Mouse (Mus musculus) ZHBTc4 (cell line): ENCODE measurements at regions not wholly inside any gene's neighbourhood (a gene's known extent, or its start where the extent isn't known, plus 50 kb on each side); places are given as distances from the start of the nearest gene placed in this dataset.

ENCODE experiments used
- DNase-seq: peaks from one replicate; pipeline ENCODE4 v3.0.0-alpha.2; 2011; ENCODE audit warnings: low read depth, low spot score

- no peak for DNase-seq
These were observed 329.9 kb downstream of the Insc start for GRCm38 (mm10) chr7:115073406-115073805.

- no peak for DNase-seq
These were observed 333.3 kb downstream of the Insc start for GRCm38 (mm10) chr7:115076781-115077180.

GRCm38 (mm10) chr7:115084711-115085380, 341.4 kb downstream of the Insc start:
- DNase-seq: no peak

DNA sequence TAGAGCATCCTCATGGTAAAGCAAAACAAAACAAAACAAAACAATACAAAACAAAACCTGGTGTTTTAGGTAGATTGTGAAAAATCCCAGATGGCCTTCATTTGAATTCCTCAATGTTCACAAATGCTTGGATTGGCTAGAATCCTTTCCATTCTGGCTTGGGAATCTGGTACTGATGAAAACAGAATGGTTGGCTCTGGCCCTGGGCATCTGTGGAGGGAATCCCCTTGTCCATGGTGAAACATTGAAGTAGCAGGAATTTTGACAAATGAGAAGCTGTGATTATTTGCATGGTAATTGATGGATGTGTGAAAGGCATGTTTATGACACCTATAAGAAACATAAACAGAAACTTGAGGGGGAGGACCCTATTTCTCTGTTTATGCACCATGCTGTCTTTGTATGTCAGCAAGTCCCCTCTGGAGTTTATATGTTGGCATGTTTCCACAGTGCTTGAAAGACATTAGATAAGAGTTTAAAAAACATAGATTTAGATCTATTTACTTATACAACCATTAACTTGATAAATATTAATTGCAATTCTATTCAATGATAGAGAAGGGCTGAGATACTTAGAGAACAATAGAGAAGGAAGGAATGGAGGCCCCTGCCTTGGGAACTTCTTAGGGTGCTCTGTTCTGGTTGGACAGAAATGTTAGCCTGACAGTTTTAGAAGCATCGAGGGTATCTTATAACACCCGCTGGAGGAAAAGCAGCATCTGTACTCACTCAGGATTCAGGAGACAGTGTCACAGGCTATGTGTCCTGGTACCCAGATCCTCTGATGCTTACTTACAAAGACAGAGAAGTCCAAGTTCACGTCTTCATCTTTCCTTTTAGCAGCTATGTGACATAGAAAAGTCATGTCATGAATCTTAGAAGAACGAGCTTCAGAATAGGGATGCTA, 343.3 kb downstream of the Insc start:
- no peak for DNase-seq

DNA sequence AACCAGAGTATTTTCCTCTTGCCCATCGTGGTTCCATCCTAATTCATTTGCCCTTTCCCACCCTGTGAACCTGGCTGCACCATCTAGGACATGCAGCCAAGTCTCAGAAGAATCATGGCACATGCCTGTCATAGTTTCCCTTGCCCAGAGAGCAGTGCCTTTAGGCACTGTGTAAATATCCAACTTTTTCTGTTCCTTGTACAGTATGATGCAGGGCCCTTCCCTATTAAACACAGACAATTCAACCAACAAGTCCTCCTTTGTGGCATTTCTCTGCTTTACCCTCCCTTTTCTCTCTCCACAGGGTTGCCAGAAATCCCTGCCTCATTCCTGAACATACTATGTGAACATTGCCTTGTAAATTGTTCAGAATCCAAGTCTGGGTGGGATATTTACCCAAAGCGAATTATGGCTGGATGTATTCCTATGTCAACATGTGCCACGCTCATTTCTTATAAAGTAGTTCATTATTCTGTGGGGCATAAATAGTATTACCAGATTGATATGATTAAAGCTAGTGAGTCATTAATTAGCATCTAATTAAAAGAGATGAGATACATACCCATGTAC, 349.1 kb downstream of the Insc start:
- no peak for DNase-seq

- no peak for DNase-seq
These were observed 362.5 kb downstream of the Insc start for GRCm38 (mm10) chr7:115106041-115106440.

- peak; percentile 48 for DNase-seq
These were observed 368.8 kb downstream of the Insc start for GRCm38 (mm10) chr7:115112282-115112681.

DNA sequence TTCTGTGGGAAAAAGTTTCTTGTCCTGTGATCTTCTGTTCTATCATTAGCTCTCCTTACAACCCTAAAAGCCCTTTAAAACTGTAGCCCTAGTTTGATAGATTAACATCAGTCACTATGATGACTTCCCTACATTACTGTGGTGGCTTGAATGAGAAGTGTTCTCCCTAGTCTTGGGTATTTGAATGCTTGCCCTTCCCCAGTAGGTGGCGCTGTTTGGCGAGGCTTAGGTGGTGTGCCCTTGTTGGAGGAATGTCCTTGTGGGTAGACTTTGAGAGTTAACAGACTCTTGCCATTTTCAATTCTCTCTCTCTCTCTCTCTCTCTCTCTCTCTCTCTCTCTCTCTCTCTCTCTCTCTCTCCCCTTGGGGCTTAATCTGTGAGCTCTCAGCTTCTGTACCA, 379.8 kb downstream of the Insc start:
- peak; percentile 50 for DNase-seq

- no peak for DNase-seq
These were observed 385.5 kb downstream of the Insc start for GRCm38 (mm10) chr7:115129001-115129400.

DNA sequence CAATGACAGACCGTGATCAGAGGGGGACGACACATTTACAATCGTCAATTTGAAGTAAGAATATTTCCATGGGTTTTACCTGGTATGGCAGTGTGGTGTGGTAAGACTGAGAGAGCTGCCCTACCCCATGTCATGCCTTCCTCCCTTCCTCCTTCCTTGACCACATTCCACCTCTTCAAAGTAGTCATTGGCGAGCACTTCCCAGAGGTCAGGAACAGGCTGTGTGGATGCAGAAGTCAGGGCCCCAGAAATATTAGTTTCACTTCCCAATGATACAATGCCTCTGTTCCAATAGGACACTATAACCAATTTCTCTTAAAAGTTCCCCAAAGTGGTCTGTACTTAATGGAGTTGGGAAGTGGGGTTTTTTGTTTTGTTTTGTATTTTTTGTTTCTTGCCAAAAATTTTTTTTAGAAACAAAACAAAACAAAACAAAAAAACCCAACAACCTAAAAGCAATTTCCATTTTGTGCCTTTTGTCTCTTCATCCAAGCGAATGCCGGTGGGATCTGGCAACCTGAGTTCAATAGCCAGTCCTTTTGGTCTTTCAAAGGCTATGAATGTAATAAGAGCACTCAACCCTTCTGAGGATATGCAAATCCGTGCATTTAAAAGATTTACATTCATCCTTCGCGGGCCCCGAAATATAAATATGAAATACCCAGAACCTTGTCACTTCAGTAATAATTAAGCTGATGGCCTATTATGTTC, 387.9 kb downstream of the Insc start:
- no peak for DNase-seq

DNA sequence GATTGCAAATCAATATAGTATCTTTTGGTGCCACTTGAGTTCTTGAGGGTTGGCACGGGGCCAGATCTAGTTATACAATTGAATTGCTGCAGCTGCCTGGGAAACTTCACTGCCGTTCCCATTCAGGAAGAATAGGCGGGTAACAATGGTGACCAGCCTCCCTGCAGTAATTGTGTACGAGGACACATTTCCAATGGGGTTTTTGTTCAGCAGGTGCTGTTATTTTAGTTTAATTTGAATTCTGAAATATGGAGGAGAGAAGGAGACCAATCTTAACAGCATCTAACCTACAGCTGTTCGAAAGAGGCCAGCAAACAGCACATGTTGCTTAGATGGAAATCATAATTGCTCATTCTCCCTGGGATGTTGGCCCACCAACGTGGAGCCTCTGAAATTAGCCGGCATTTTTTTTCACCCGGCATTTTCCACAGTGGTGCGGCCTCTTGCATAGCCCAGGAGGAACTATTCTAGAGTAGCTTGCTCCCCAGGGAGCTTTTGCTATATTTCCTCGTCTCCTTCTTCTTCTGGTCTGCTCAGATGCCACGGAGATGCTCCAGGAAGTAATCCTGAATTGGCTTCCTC, 388.6 kb downstream of the Insc start:
- DNase-seq: peak; percentile 7

DNA sequence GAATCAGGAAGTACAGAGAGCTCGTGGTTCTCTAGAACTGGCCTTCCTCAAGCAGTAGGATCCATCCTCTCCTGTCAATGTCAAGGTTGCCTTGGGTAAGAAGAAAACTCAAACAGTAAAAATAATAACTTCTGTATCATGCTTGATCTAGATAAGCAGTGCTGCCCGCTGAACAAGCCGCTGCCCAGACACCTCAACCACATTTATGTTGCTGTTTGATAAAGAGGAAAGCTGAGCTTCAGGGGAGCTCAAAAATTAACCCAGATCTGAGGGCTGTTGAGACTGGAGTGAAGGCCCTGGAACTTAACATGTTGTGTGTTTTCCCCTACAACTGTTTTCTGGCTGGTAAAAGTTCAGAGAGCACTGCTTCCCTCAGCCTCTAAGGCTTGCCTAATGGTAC, 389.1 kb downstream of the Insc start:
- DNase-seq: no peak

DNA sequence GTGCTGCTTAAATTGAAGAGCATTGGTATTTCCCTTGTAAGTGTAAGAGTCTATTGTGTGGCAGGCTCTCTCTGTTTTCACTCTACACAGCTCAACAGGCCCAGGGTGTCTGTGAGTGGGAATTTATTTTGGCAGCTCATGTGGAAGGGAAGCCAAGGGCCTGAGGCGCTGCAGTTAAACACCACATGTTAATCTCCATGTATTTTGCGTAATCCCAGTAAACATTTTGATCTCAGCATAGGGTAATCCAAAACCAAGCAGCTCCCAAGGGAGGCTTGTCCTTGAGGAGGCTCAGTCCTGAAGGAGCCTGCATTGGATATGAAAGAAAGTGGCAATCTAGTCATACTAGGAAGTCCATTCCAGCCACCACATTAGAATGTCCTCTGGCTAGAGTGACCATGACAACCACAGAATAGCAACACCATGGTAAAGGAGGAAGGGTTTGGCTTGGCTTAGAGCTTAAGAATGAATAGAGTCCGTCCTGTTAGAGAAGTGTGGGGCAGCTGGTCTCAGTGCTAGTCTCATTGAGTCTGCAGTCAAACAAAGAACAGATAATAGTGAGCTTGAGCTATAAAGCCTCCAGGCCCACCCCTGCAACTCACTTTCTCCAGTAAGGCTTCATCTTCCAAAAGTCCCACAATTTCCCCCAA, 391.6 kb downstream of the Insc start:
- no peak for DNase-seq

DNA sequence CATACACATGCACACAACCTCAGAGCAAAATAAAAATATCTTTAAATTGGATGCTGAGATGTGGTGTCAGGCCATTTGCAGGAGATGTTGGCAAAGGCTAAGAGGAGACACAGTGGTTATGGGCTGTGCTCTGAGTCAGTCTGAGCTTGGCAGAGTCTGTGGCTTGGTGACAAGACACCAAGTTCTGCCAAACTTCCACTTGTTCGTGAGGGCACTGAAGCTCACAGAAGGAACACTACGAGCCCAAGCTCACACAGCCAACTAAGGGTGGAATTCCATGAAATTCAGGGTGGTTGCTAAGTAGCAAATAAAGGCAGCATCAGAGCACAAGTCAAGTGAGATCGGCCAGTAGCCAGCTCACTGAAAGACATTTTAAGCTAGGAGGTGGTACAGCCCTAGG, 396.8 kb downstream of the Insc start:
- no peak for DNase-seq

DNA sequence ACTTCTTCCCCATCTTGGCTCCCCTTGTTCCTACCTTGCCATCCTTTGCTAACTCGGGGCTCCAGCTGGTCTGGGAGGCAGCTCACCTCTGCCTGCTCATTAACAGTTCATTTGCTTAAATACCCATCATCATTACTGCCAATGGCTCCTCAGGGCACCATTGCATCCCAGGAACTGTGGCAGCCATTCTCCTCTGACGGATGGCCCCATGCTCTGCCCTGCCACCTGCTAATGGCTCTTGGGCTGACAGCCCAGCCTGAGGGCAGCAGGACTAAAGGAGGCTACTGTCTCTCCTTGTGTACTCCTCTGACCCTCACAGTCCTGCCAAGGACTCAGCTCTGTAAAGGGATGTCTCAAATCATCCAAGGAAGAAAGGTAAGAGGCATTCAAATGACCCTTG, 398.7 kb downstream of the Insc start:
- DNase-seq: no peak

DNA sequence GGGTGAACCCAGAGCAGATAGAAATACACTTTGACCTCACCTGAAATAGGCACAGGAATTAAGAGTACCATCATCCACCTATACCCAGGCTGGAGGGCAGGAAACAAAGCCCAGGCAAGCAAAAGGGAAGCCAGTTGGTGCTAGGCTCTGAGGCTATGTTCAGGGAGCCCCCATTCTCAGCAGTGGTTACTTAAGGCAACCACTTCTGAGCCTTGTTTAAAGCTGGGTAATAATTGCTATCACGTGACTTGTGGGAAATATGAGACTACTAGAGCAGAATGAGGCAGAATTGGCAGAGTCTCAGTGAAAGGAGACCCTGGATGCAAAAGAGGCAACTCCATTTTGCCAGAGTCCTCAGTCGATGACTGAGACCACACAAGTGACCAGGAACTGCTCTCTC, 401.5 kb downstream of the Insc start:
- DNase-seq: no peak

DNA sequence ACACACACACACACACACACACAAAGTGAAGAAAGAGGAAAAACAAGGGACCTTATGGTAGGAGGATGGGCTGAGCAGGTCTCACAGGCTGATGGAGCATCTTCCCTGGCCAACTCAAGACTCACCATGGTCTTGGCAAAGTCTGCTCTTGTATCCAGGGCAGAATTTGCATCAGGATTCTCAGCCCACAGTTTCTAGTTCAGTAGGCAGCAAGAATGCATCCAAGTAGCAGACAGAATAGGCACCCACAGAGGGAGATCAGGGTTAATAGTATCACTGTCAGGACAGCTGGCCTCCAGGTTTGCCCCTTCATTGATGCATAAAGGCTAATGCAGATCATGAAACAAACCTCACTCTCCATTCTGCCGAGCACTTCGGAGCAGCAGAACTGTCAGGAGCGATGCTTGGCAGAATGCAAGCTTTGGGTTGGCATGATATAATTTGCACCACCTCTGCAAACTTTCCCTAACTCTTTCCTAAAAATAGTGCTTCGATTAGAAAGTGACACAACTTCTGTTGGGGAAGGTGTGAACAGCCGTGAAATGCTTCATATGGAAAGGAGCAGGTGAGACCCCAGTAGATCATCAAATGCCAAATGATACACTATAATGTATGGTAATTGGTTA, 404.0 kb downstream of the Insc start:
- DNase-seq: no peak

GRCm38 (mm10) chr7:115153291-115153690, 409.8 kb downstream of the Insc start:
- DNase-seq: no peak

- no peak for DNase-seq
These were observed 410.4 kb downstream of the Insc start for GRCm38 (mm10) chr7:115153764-115154509.

DNA sequence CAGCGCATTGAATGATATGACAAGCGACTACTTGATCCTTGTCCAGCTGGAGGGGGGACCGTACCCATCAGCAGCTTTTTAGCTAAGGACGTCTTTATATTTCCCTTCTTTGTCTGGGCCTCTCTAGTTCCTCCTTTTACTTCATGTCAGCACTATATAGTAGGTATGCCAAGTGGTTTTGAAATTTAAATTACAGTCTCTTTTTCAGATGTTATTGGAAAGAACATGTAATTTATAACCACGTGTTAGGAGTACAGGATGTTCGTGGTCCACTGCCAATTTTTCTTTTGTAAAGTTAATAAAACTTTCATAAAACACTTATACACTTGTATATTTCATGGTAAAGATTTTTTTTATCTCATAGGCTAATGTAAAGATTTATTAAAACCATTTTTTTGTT, 426.5 kb downstream of the Insc start:
- no peak for DNase-seq
